Mouse (Mus musculus): ENCODE data around the gene Sult4a1.

The Sult4a1 gene

DNA sequence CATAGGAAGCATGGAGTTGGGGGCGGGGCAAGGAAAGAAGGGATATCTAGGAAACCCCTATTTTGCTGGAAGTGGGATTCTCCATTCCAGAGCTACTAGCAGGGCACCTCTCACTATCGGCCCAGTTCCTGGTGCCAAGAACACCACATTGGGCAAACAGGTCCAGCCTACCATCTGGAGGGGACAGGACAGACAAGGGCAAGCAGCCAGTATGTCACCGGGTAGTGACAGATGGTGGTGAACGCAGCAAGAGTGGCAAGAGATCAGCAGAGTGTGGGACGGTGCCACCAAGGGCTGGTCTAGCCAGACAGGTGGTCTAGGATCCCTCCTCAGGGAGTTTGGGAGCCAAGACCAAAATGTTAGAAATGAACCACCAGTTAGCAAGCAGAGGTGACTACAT is 68.5 kb downstream of the Sult4a1 start:
- DNase-seq (ENCODE audit: low read depth): no peak
